Mouse (Mus musculus) MEL (cell line): ENCODE measurements around the gene Cenpu. TPM values are rescaled to one million over a fixed set of nuclear protein-coding genes. Genes with fewer than 3 reads are reported as not detected.
A peak's percentile ranks its signal among the peaks of the same experiment; 100 is the strongest.

ENCODE experiments used
- DNase-seq: peaks from one replicate; pipeline ENCODE4 v3.0.0; 2011; ENCODE audit warnings: low read depth, low spot score
- H3K27ac ChIP-seq: 2 replicates; pipeline ENCODE4 v1.5.1; 2012; ENCODE audit warnings: low read depth, mild to moderate bottlenecking, control low read depth, low read length, moderate library complexity; ENCODE audit not compliant: control insufficient read depth
- H3K27me3 ChIP-seq, 2 experiments: fragments of 150-350 bp in 1 of 2; sonication (generic) in 1 of 2; 2 replicates each; pipeline ENCODE4 v1.6.1; 2012; ENCODE audit warnings: low read length in 2 of 2, mild to moderate bottlenecking in 2 of 2, improper control_type of control experiment in 1 of 2, moderate library complexity in 1 of 2; ENCODE audit not compliant: insufficient read depth in 2 of 2, control insufficient read depth in 1 of 2
- H3K36me3 ChIP-seq, 2 experiments: 2 replicates each; pipeline ENCODE4 v1.6.1; 2012 to 2014; ENCODE audit warnings: low read length in 2 of 2, improper control_type of control experiment in 1 of 2, inconsistent platforms in 1 of 2, mild to moderate bottlenecking in 1 of 2; ENCODE audit not compliant: insufficient read depth in 2 of 2, control insufficient read depth in 1 of 2
- H3K4me1 ChIP-seq, 2 experiments: fragments of 150-350 bp in 1 of 2; sonication (generic) in 1 of 2; 2 replicates each; pipeline ENCODE4 v1.6.1; 2012; ENCODE audit warnings: low read length in 2 of 2, improper control_type of control experiment in 1 of 2, mild to moderate bottlenecking in 1 of 2; ENCODE audit not compliant: insufficient read depth in 2 of 2, control insufficient read depth in 1 of 2
- H3K4me3 ChIP-seq, 2 experiments: fragments of 150-350 bp in 1 of 2; sonication (generic) in 1 of 2; 2 replicates each; pipeline ENCODE4 v1.5.1; 2012; ENCODE audit warnings: low read depth in 2 of 2, low read length in 2 of 2, mild to moderate bottlenecking in 2 of 2, moderate library complexity in 2 of 2, control low read depth in 1 of 2, improper control_type of control experiment in 1 of 2; ENCODE audit not compliant: control insufficient read depth in 1 of 2, insufficient read depth in 1 of 2
- H3K79me2 ChIP-seq: 2 replicates; pipeline ENCODE4 v1.6.1; 2012; ENCODE audit warnings: mild to moderate bottlenecking, low read length, moderate library complexity; ENCODE audit not compliant: control insufficient read depth, poor library complexity, insufficient read depth
- H3K9ac ChIP-seq: 2 replicates; pipeline ENCODE4 v1.6.1; 2012; ENCODE audit warnings: low read depth, mild to moderate bottlenecking, control low read depth, low read length, moderate library complexity; ENCODE audit not compliant: control insufficient read depth, poor library complexity, severe bottlenecking
- H3K9me3 ChIP-seq: fragments of 150-350 bp; sonication (generic); replicated peaks from 2 replicates; pipeline ENCODE4 v1.6.1; 2012; ENCODE audit warnings: mild to moderate bottlenecking, low read length, improper control_type of control experiment, moderate library complexity; ENCODE audit not compliant: insufficient read depth
- BHLHE40 ChIP-seq: IDR thresholded peaks from 2 replicates; pipeline ENCODE4 v1.6.1; 2012; ENCODE audit warnings: low read depth, mild to moderate bottlenecking, inconsistent platforms, low read length, improper control_type of control experiment, borderline replicate concordance
- CHD1 ChIP-seq: IDR thresholded peaks from 2 replicates; pipeline ENCODE4 v1.6.1; 2012; ENCODE audit warnings: low read depth, mild to moderate bottlenecking, inconsistent platforms, low read length, improper control_type of control experiment
- CTCF ChIP-seq, 3 experiments: IDR thresholded peaks in 2 of 3; conservative IDR thresholded peaks in 1 of 3; 2 replicates each; pipeline ENCODE4 v1.5.1; 2011 to 2012; ENCODE audit warnings: low read length in 3 of 3, low read depth in 2 of 3, mild to moderate bottlenecking in 2 of 3, improper control_type of control experiment in 1 of 3, inconsistent platforms in 1 of 3, mixed read lengths in 1 of 3, moderate library complexity in 1 of 3; ENCODE audit not compliant: control insufficient read depth in 1 of 3, insufficient read depth in 1 of 3, poor library complexity in 1 of 3, severe bottlenecking in 1 of 3
- ELF1 ChIP-seq: IDR thresholded peaks from 2 replicates; pipeline ENCODE4 v1.6.1; 2014; ENCODE audit warnings: low read depth, mild to moderate bottlenecking, inconsistent platforms, low read length, improper control_type of control experiment, moderate library complexity
- EP300 ChIP-seq, 2 experiments: IDR thresholded peaks; 2 replicates each; pipeline ENCODE4 v1.6.1; 2011; ENCODE audit warnings: improper control_type of control experiment in 2 of 2, low read length in 2 of 2, low read depth in 1 of 2, mild to moderate bottlenecking in 1 of 2
- ETS1 ChIP-seq: IDR thresholded peaks from 2 replicates; pipeline ENCODE4 v1.6.1; 2012; ENCODE audit warnings: low read depth, mild to moderate bottlenecking, inconsistent platforms, low read length, improper control_type of control experiment, moderate library complexity
- GABPA ChIP-seq: IDR thresholded peaks from 2 replicates; pipeline ENCODE4 v1.6.1; 2012; ENCODE audit warnings: low read depth, mild to moderate bottlenecking, inconsistent platforms, low read length, improper control_type of control experiment, moderate library complexity
- GATA1 ChIP-seq: IDR thresholded peaks from 2 replicates; pipeline ENCODE4 v1.6.1; 2011; ENCODE audit warnings: low read depth, low read length, improper control_type of control experiment
- HCFC1 ChIP-seq: IDR thresholded peaks from 2 replicates; pipeline ENCODE4 v1.6.1; 2012; ENCODE audit warnings: low read depth, mild to moderate bottlenecking, inconsistent platforms, low read length, improper control_type of control experiment, moderate library complexity
- KAT2A ChIP-seq: conservative IDR thresholded peaks from 2 replicates; pipeline ENCODE4 v1.6.1; 2012; ENCODE audit warnings: low read depth, low read length, improper control_type of control experiment, inconsistent platforms
- MAFK ChIP-seq: IDR thresholded peaks from 2 replicates; pipeline ENCODE4 v1.6.1; 2011; ENCODE audit warnings: low read depth, mild to moderate bottlenecking, low read length, improper control_type of control experiment, borderline replicate concordance
- MAZ ChIP-seq: IDR thresholded peaks from 2 replicates; pipeline ENCODE4 v1.6.1; 2012; ENCODE audit warnings: low read depth, mild to moderate bottlenecking, inconsistent platforms, low read length, improper control_type of control experiment
- MEF2A ChIP-seq: IDR thresholded peaks from 2 replicates; pipeline ENCODE4 v1.6.1; 2014; ENCODE audit warnings: low read depth, mild to moderate bottlenecking, inconsistent platforms, low read length, improper control_type of control experiment; ENCODE audit not compliant: poor library complexity, insufficient replicate concordance, severe bottlenecking; ENCODE audit errors: extremely low read depth
- MXI1 ChIP-seq: IDR thresholded peaks from 2 replicates; pipeline ENCODE4 v1.6.1; 2011; ENCODE audit warnings: mild to moderate bottlenecking, low read depth, low read length, improper control_type of control experiment
- MYB ChIP-seq: IDR thresholded peaks from 2 replicates; pipeline ENCODE4 v1.6.1; 2011; ENCODE audit warnings: mild to moderate bottlenecking, low read depth, low read length, improper control_type of control experiment
- MYC ChIP-seq: IDR thresholded peaks from 2 replicates; pipeline ENCODE4 v1.6.1; 2011; ENCODE audit warnings: low read depth, mild to moderate bottlenecking, low read length, improper control_type of control experiment, moderate library complexity
- NELFE ChIP-seq: IDR thresholded peaks from 2 replicates; pipeline ENCODE4 v1.6.1; 2011; ENCODE audit warnings: low read depth, low read length, improper control_type of control experiment
- POLR2A ChIP-seq, 2 experiments: IDR thresholded peaks; 2 replicates each; pipeline ENCODE4 v1.6.1; 2011 to 2012; ENCODE audit warnings: low read length in 2 of 2, mild to moderate bottlenecking in 2 of 2, control low read depth in 1 of 2, improper control_type of control experiment in 1 of 2, low read depth in 1 of 2, moderate library complexity in 1 of 2; ENCODE audit not compliant: control insufficient read depth in 1 of 2, insufficient read depth in 1 of 2, poor library complexity in 1 of 2
- POLR2AphosphoS5 ChIP-seq: IDR thresholded peaks from 2 replicates; pipeline ENCODE4 v1.6.1; 2012; ENCODE audit warnings: low read depth, borderline replicate concordance, mild to moderate bottlenecking, inconsistent platforms, low read length, moderate library complexity, mixed read lengths
- RCOR1 ChIP-seq: IDR thresholded peaks from 2 replicates; pipeline ENCODE4 v1.6.1; 2012; ENCODE audit warnings: low read depth, mild to moderate bottlenecking, inconsistent platforms, low read length, improper control_type of control experiment
- SIN3A ChIP-seq: IDR thresholded peaks from 2 replicates; pipeline ENCODE4 v1.6.1; 2012; ENCODE audit warnings: low read length, improper control_type of control experiment, inconsistent platforms
- SMC3 ChIP-seq: IDR thresholded peaks from 2 replicates; pipeline ENCODE4 v1.6.1; 2011; ENCODE audit warnings: low read depth, low read length, improper control_type of control experiment
- TAL1 ChIP-seq: IDR thresholded peaks from 2 replicates; pipeline ENCODE4 v1.6.1; 2012; ENCODE audit warnings: mild to moderate bottlenecking, inconsistent platforms, low read length, moderate library complexity, mixed read lengths
- TCF12 ChIP-seq: IDR thresholded peaks from 2 replicates; pipeline ENCODE4 v1.6.1; 2014; ENCODE audit warnings: low read depth, mild to moderate bottlenecking, inconsistent platforms, low read length, improper control_type of control experiment, moderate library complexity
- USF1 ChIP-seq: IDR thresholded peaks from 2 replicates; pipeline ENCODE4 v1.6.1; 2014; ENCODE audit warnings: low read depth, mild to moderate bottlenecking, inconsistent platforms, low read length, improper control_type of control experiment, moderate library complexity
- ZC3H11A ChIP-seq: IDR thresholded peaks from 2 replicates; pipeline ENCODE4 v1.6.1; 2012; ENCODE audit warnings: low read depth, mild to moderate bottlenecking, inconsistent platforms, low read length, improper control_type of control experiment
- ZMIZ1 ChIP-seq: IDR thresholded peaks from 2 replicates; pipeline ENCODE4 v1.6.1; 2012; ENCODE audit warnings: low read depth, mild to moderate bottlenecking, inconsistent platforms, low read length, improper control_type of control experiment, moderate library complexity
- polyA plus RNA-seq, 2 experiments: library from polyadenylated mRNA; stranded (reverse) in 1 of 2; unstranded in 1 of 2; fragments of >175 nt in 1 of 2; fragments of >200 nt in 1 of 2; gene quantifications; 2 replicates each; pipeline versions ENCODE4 v1.2.1 to v1.2.4; 2012; ENCODE audit warnings: low replicate concordance in 2 of 2, low read depth in 1 of 2; ENCODE audit not compliant: insufficient read length in 2 of 2, insufficient read depth in 1 of 2, missing spikeins in 1 of 2
- total RNA-seq: library from RNA; depleted of rRNA; stranded (reverse); fragments of 300-350 nt; gene quantifications from 2 replicates; pipeline ENCODE4 v1.2.3, GENCODE M21; 2012

Cenpu gene
- total and polyA plus RNA-seq, 3 experiments, result 30.7 to 446 (median 42.5) TPM

DNA sequence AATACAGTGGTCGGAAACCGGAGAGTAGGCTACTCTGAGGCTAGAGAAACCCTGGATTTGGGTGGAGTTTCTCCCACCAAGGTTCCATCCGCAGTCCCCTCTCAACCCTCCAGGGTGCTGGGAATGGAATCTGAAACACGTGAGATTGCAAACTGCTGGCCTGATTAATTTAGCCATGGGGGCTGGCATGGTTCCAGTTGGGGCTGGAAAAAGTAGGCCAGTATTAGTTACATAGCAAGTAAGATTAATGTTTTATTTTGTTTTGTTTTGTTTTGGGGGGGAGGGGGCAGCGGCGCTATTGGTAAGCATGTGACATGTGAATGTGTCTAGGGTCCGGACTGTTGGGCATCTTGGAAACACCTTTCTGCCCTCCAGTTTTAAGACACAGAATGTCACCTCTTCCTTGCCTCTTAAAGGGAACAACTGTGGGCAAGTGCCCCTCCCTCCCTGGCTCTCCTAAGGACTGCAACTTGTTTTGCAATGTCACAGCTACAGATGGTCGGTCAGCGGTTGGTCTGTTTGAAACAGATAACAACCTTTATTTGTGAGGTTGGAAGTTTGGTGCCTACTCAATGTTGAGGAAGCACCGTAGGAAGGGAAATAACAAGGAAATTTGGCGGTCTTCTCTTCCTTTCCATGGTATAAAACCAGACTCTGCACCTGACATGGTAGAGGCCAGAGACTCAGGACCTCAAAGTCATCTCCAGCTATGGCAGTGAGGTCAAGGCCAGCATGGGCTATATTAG lies 5.2 kb upstream of the Cenpu start:
- Histone ChIP-seq H3K4me3 (peak overlapping the region; percentile 46 to 50), H3K27me3 (no peaks in the 10 kb centered on the region), H3K9me3 (no peaks in the 10 kb centered on the region), H3K79me2 (no peaks in the 10 kb centered on the region), H3K36me3 (peaks cover 0 to 15% of the 10 kb centered on the region in 2 experiments; a peak in 2 of 4 replicates)
- DNase-seq, result peak; percentile 94
- peak; percentile 67; the same call in 1 of the 2 replicates for TF ChIP-seq MAFK
- TF ChIP-seq MXI1, result peak; percentile 77
- TF ChIP-seq TAL1, result peak; percentile 98
- 0 out of 2 replicates have a peak, but pooled peaks have one; percentile 17 for TF ChIP-seq MYC
- TF ChIP-seq ZC3H11A, result peak; percentile 12; the same call in 1 of the 2 replicates
- peak; percentile 93 for TF ChIP-seq MYB
- peak; percentile 75 for TF ChIP-seq GABPA
- peak; percentile 18; the same call in 1 of the 2 replicates for TF ChIP-seq HCFC1
- peak; percentile 85; the same call in 1 of the 2 replicates for TF ChIP-seq BHLHE40
- TF ChIP-seq TCF12, result peak; percentile 97
- TF ChIP-seq CHD1, result no peak
- no peak for TF ChIP-seq ELF1
- TF ChIP-seq KAT2A, result no peak
- no peak for TF ChIP-seq POLR2AphosphoS5
- peak; percentile 33; the same call in 1 of the 2 replicates for TF ChIP-seq USF1
- TF ChIP-seq SIN3A, result peak; percentile 66; the same call in 1 of the 2 replicates
- peak; percentile 47; the same call in 1 of the 2 replicates for TF ChIP-seq NELFE
- TF ChIP-seq GATA1, result peak; percentile 82
- TF ChIP-seq ETS1, result peak; percentile 95
- peak; percentile 64 for TF ChIP-seq RCOR1
- TF ChIP-seq EP300 (IDR thresholded peaks at IDR 0.05; ENCODE audit: low read depth in 1 of 2, low read length in 2 of 2), result peak; percentile 94 to 97
- TF ChIP-seq MEF2A, result 0 out of 2 replicates have a peak, but pooled peaks have one; percentile 11
- peak; percentile 96 for TF ChIP-seq MAZ
- TF ChIP-seq POLR2A (IDR thresholded peaks at IDR 0.05; ENCODE audit: control insufficient read depth in 1 of 2, insufficient read depth in 1 of 2, low read depth in 1 of 2, low read length in 2 of 2, poor library complexity in 1 of 2), result peak in 1 of 2 experiments; percentile 41; a peak in 2 of 4 replicates
- no peak for TF ChIP-seq CTCF (IDR thresholded peaks at IDR 0.05 in 2 of 3, conservative IDR thresholded peaks at IDR 0.05 in 1 of 3; ENCODE audit: control insufficient read depth in 1 of 3, insufficient read depth in 1 of 3, low read depth in 2 of 3, low read length in 3 of 3, poor library complexity in 1 of 3, severe bottlenecking in 1 of 3)
- no peak for TF ChIP-seq ZMIZ1
- no peak for TF ChIP-seq SMC3
- TF ChIP-seq, all 39 proteins: peak for 20
- peak overlapping the region; percentile 86 for H3K27ac ChIP-seq
- peak overlapping the region; percentile 57 for H3K9ac ChIP-seq
- H3K4me1 ChIP-seq, result peaks cover 5 to 9% of the 10 kb centered on the region in 2 experiments; a peak in 3 of 4 replicates
